Mouse (Mus musculus) spleen, postnatal 36 days (tissue): ENCODE measurements around the gene Gucy1b2.

ENCODE experiments used
- DNase-seq, 2 experiments: peaks; one replicate each; pipeline ENCODE4 v3.0.0; 2022; ENCODE audit warnings: low spot score in 2 of 2, mixed read lengths in 1 of 2

The Gucy1b2 gene

DNA sequence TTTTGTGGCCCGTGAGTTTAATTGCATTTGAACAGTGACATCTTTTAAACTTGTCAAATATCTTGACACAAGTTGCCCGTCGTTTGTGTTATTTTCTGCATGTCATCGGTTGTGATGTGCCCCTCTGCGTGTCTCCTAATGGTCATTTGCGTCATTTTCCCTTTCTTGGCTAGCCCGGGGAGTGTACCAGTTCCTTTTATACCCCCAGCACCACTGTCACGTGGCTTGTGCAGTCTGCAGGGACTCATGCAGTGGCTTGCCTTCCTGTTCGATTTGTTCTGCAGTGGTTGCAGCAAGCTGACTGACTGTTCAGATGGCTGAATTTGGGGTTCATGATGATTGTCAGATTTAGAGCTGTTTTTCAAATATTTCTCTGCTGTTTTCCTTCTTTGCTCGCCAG lies 82.1 kb downstream of the Gucy1b2 start:
- no peak for DNase-seq

DNA sequence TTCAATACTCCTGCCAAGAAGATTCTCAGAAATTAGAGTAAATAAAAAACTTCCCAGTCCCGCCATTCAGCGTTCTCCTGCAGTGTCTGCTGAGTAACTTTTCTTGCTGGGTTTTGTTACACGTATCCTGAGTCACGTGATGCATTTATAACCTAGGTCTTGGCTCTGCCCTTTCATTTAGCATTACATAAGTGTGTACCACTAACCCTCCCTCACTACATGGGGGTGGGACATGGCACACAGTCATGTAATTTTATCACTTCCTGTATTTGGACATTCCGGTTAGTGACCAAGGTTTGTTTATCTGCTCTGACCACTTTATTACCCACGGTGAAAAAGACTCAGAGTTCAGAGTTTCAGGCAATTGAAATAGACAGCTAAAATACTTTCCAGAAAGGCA lies 85.3 kb downstream of the Gucy1b2 start:
- peak in 1 of 2 experiments; percentile 22 for DNase-seq

- DNase-seq: no peak
These were observed 92.3 kb downstream of the Gucy1b2 start for GRCm38 (mm10) chr14:62363774-62364173.

DNA sequence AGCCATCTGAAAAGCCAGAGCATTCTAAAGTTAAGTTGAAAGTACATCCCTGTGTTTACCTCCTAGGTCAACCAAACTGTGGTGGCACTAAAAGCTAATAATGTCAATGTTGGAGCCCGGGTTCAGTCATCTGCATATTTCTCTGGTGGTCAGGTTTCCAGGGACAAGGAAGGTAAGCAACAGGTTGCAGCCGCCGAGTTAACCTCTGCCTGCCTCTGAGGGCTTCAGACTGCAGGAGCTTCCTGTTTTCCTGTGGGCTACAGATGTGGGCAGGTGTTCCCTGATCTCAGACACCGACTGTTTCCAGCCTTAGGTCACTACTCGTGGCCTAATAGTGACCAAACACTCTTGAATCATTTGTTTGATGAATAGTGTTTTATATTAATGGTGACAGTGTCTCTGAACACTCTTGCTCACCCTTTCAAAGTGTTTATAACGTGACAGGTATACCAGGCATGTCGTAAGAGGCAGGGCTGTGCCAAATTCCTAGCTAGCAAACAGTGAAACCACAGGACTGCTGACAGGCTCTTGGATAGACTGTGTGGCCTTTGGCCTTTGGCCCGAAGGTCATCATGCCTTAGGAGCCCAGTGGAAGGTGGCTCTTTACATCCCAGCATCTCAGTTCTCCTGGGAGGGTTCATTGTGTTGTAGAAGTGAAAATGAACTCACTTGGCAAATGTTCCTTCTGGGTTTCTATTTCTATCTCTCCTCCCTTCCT lies 94.7 kb downstream of the Gucy1b2 start:
- DNase-seq: no peak

DNA sequence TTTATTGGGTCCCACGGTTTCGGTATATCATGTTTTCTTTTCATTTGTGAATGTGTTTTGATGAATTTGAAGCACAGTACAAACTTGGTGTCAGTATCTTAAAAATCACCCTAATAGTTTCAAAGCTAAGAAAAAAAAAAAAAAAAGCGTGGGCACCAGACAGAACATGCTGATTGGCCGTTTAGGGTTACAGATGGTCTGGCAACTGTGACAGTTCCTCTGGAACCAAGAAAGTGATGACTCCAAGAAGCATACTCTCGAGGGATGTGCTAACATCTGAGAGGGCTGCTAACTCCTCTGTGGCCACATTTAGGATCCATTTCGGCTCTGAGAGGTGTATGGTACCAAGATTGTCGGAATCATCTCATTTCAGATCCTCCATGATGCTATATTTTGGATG lies 100.9 kb downstream of the Gucy1b2 start:
- no peak for DNase-seq

GRCm38 (mm10) chr14:62353793-62354192 lies 102.3 kb downstream of the Gucy1b2 start:
- DNase-seq: no peak

DNA sequence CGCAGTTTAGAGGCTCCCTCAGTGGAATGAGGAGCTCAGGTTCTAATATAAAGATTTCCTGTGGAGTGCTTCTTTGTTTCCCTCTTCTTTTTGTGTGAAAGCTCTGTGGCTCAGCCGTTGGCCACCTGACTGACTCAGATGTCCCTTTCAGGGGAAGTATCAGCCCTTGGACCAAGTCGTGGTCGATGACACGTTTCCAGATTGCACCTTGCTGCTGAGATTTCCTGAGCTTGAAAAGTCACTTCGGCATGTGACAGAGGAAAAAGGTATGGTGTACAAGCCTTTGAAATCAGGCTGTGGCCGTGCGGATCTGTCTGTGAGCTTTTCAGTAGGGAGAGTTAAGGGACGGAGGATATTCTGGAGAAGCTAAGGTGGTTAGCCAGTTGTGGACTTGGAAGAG lies 102.7 kb downstream of the Gucy1b2 start:
- DNase-seq: no peak

DNA sequence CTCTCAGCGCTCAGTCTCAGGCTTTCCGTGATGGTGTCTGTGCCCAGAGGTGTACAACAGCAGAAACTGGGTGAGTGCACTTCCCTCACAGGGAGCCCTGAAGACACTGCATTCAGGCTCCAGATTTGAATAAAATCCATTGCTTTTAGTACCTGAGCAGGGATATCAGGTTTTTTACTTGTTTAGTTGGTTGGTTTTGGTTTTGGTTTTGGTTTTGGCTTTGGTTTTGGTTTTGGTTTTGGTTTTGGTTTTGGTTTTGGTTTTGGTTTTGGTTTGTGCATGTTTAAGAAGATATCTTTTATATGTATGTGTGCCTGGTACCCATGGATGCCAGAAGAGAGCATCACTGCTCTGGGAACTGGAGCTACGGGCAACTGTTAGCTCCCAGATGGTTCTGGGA lies 105.2 kb downstream of the Gucy1b2 start:
- no peak for DNase-seq

DNA sequence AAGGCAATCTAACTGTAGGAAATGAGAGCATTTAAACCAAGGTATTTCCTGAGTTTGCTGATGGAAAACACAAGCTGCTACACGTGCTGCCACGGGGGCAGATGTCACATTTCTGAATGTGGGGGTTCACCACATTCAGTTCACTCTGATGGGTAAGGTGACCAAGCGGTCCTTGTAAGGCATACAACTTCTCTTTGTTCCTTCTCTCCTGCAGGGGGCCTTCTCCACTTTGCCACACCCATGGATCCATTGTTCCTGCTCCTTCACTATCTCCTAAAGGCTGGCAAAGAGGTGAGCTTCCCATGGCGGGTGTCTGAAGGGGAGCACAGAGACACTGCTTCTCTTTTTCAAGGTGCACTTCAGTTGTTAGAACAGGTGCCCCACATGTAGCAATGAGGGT lies 105.9 kb downstream of the Gucy1b2 start:
- DNase-seq: no peak

- no peak for DNase-seq
These were observed 106.3 kb downstream of the Gucy1b2 start for GRCm38 (mm10) chr14:62349786-62350185.

GRCm38 (mm10) chr14:62347103-62347502 lies 109.0 kb downstream of the Gucy1b2 start:
- DNase-seq: peak; percentile 35 to 45

DNA sequence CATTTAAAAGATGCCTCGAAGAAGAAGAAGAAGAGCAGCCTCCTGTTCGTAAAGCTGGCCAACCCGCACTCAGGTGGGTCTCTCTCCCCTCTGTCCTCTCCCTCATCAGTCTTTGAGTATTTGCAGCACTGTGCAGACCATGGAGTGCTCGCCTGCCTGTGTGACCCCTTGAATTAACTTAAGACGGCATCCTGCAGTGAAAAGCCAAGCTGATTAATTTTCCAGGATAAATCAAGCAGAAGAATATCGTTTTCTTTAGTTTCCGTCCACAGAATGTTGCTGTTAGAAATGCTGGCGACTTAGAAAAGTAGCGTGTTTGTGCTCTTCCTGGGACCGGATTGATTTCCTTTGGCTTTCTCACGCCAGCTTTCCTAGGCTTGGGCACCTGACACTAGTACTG lies 109.5 kb downstream of the Gucy1b2 start:
- no peak for DNase-seq
